Mouse (Mus musculus): ENCODE data around the gene Hdlbp. TPM values are rescaled to one million over a fixed set of nuclear protein-coding genes. Genes with fewer than 3 reads are reported as not detected.

Hdlbp gene
- polyA plus RNA-seq, 1 experiment: 154 TPM

GRCm38 (mm10) chr1:93432087-93432486 is 46.5 kb downstream of the Hdlbp start:
- no peaks in the 10 kb centered on the region for H3K27me3 ChIP-seq (ENCODE audit: control insufficient read depth, insufficient read depth, insufficient read length)
- TF ChIP-seq USF1 (IDR thresholded peaks at IDR 0.05; ENCODE audit: low read depth) (no peak), CEBPB (IDR thresholded peaks at IDR 0.05; ENCODE audit: insufficient read depth, poor library complexity, severe bottlenecking) (no peak), REST (IDR thresholded peaks at IDR 0.05; ENCODE audit: insufficient read depth, insufficient read length) (no peak), TCF3 (IDR thresholded peaks at IDR 0.05; ENCODE audit: insufficient read length, low read depth) (no peak), MYOD1 (IDR thresholded peaks at IDR 0.05; ENCODE audit: control insufficient read depth in 1 of 3, insufficient read length in 2 of 3, low read depth in 2 of 3) (no peak), MYOG (IDR thresholded peaks at IDR 0.05; ENCODE audit: control insufficient read depth in 1 of 3, insufficient read depth in 1 of 3, insufficient read length in 2 of 3, low read depth in 2 of 3) (no peak), POLR2A (IDR thresholded peaks at IDR 0.05; ENCODE audit: insufficient read length, low read depth) (no peak)
- no peak overlapping the region for H3ac ChIP-seq (ENCODE audit: control insufficient read depth, insufficient read length)
- no peak overlapping the region for H3K4me3 ChIP-seq
- peaks cover 16% of the 10 kb centered on the region for H3K79me2 ChIP-seq (ENCODE audit: control insufficient read depth, insufficient read depth)
- peaks cover 61% of the 10 kb centered on the region for H3K36me3 ChIP-seq (ENCODE audit: control insufficient read depth, insufficient read depth)
- no peak overlapping the region for H3K4me2 ChIP-seq (ENCODE audit: low read depth)

DNA sequence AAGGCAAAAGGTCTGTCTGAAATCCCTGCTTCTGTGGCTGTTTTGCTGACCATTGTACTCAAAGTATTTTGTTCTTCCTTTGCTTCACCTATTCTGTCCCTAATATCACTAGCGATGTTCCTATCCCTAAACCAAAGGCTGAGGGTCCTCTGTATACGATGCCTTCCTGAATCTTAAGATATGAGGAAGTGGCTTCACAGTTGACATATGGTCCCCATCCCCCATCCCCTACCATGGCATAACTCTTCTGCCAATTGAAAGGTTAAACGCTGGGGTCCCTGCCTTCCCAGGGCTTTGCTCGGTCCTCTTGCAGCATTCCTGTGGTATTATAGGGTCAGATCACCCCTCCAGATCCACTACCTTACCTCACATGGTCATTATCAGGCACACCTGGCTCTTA is 75.2 kb downstream of the Hdlbp start:
- no peaks in the 10 kb centered on the region for H3K79me2 ChIP-seq (ENCODE audit: control insufficient read depth, insufficient read depth)
- peaks cover 2% of the 10 kb centered on the region for H3K27me3 ChIP-seq (ENCODE audit: control insufficient read depth, insufficient read depth, insufficient read length)
- H3K36me3 ChIP-seq (ENCODE audit: control insufficient read depth, insufficient read depth): peaks cover 18% of the 10 kb centered on the region
- no peak overlapping the region for H3K4me3 ChIP-seq
- no peak overlapping the region for H3ac ChIP-seq (ENCODE audit: control insufficient read depth, insufficient read length)
- H3K4me2 ChIP-seq (ENCODE audit: low read depth): no peak overlapping the region
- TF ChIP-seq TCF3 (IDR thresholded peaks at IDR 0.05; ENCODE audit: insufficient read length, low read depth) (no peak), TCF12 (IDR thresholded peaks at IDR 0.05; ENCODE audit: insufficient read depth, poor library complexity, severe bottlenecking) (no peak), MAX (IDR thresholded peaks at IDR 0.05; ENCODE audit: low read depth) (no peak), POLR2A (IDR thresholded peaks at IDR 0.05; ENCODE audit: insufficient read length, low read depth) (no peak), MYOG (IDR thresholded peaks at IDR 0.05; ENCODE audit: control insufficient read depth in 1 of 3, insufficient read depth in 1 of 3, insufficient read length in 2 of 3, low read depth in 2 of 3) (no peak), REST (IDR thresholded peaks at IDR 0.05; ENCODE audit: insufficient read depth, insufficient read length) (no peak), POLR2AphosphoS2 (IDR thresholded peaks at IDR 0.05; ENCODE audit: insufficient read length, low read depth) (no peak), CEBPB (IDR thresholded peaks at IDR 0.05; ENCODE audit: insufficient read depth, poor library complexity, severe bottlenecking) (no peak), USF1 (IDR thresholded peaks at IDR 0.05; ENCODE audit: low read depth) (no peak), E2F4 (IDR thresholded peaks at IDR 0.05; ENCODE audit: insufficient read depth) (no peak), MYOD1 (IDR thresholded peaks at IDR 0.05; ENCODE audit: control insufficient read depth in 1 of 3, insufficient read length in 2 of 3, low read depth in 2 of 3) (no peak)

DNA sequence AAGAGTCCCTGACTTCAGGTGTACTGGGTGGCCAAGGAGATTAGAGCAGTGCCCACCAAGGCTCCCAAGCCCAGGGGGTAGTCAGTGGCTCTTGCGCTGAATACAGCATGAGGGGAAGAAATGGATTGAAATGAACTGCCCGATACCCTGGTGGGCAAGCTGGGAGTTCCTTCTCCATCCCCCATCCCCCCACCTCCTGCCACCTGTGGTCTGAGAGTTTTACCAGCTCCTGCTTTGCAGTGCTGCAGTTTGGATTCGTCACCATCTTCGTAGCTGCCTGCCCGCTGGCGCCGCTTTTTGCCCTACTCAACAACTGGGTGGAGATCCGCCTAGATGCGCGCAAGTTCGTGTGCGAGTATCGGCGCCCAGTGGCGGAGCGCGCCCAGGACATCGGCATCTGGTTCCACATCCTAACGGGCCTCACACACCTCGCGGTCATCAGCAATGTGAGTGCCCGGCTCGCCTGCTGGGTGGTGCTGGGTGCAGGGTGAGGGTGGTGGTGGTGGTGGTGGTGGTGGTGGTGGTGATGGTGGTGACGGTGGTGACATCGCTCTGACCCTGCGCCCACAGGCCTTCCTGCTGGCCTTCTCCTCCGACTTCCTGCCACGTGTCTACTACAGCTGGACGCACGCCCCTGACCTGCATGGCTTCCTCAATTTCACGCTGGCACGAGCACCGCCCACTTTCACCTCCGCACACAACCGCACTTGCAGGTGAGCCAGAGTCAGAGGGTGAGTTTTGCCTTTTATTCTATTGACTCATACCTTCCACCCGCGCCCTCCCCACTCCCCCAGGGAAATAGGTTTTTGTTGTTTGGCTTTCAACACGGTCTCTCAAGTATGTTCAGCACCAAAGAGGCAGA is 77.2 kb downstream of the Hdlbp start:
- no peak overlapping the region for H3ac ChIP-seq (ENCODE audit: control insufficient read depth, insufficient read length)
- peaks cover 18% of the 10 kb centered on the region for H3K27me3 ChIP-seq (ENCODE audit: control insufficient read depth, insufficient read depth, insufficient read length)
- no peak overlapping the region for H3K4me3 ChIP-seq
- TF ChIP-seq USF1 (IDR thresholded peaks at IDR 0.05; ENCODE audit: low read depth): no peak
- no peak for TF ChIP-seq MAX (IDR thresholded peaks at IDR 0.05; ENCODE audit: low read depth)
- no peak for TF ChIP-seq SRF (IDR thresholded peaks at IDR 0.05; ENCODE audit: control insufficient read depth, insufficient read length, low read depth)
- TF ChIP-seq POLR2AphosphoS2 (IDR thresholded peaks at IDR 0.05; ENCODE audit: insufficient read length, low read depth): no peak
- no peak for TF ChIP-seq REST (IDR thresholded peaks at IDR 0.05; ENCODE audit: insufficient read depth, insufficient read length)
- TF ChIP-seq TCF12 (IDR thresholded peaks at IDR 0.05; ENCODE audit: insufficient read depth, poor library complexity, severe bottlenecking): no peak
- no peak for TF ChIP-seq POLR2A (IDR thresholded peaks at IDR 0.05; ENCODE audit: insufficient read length, low read depth)
- no peak overlapping the region for H3K4me2 ChIP-seq (ENCODE audit: low read depth)
- no peaks in the 10 kb centered on the region for H3K79me2 ChIP-seq (ENCODE audit: control insufficient read depth, insufficient read depth)
- peaks cover 10% of the 10 kb centered on the region for H3K36me3 ChIP-seq (ENCODE audit: control insufficient read depth, insufficient read depth)

DNA sequence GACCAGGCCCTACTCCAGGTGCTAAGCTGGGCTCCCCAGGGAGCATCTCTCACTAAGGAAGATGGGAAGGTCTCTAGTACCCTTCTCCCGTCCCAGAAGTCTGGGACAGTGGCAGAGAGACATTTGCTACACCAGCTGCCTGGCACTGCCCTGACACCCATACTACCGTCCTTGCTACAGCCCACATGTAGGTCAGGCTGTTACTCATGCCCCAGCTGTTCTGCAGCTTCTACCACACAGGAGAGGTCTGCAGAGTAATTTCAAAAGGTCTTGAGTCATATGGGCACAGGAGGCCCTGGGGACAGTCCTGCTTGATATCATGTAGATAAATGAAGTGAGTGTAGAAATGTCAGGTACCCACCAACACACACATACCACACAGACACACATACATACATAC is 89.7 kb downstream of the Hdlbp start:
- H3ac ChIP-seq (ENCODE audit: control insufficient read depth, insufficient read length): no peak overlapping the region
- TF ChIP-seq USF1 (IDR thresholded peaks at IDR 0.05; ENCODE audit: low read depth): no peak
- TF ChIP-seq SRF (IDR thresholded peaks at IDR 0.05; ENCODE audit: control insufficient read depth, insufficient read length, low read depth): no peak
- no peak for TF ChIP-seq REST (IDR thresholded peaks at IDR 0.05; ENCODE audit: insufficient read depth, insufficient read length)
- TF ChIP-seq TCF3 (IDR thresholded peaks at IDR 0.05; ENCODE audit: insufficient read length, low read depth): peak; percentile 8
- peak in 2 of 3 experiments; percentile 8 to 58 for TF ChIP-seq MYOG (IDR thresholded peaks at IDR 0.05; ENCODE audit: control insufficient read depth in 1 of 3, insufficient read depth in 1 of 3, insufficient read length in 2 of 3, low read depth in 2 of 3)
- peak in 1 of 3 experiments; percentile 58 for TF ChIP-seq MYOD1 (IDR thresholded peaks at IDR 0.05; ENCODE audit: control insufficient read depth in 1 of 3, insufficient read length in 2 of 3, low read depth in 2 of 3)
- H3K79me2 ChIP-seq (ENCODE audit: control insufficient read depth, insufficient read depth): no peaks in the 10 kb centered on the region

GRCm38 (mm10) chr1:93387198-93387597 is 91.4 kb downstream of the Hdlbp start:
- H3ac ChIP-seq (ENCODE audit: control insufficient read depth, insufficient read length): no peak overlapping the region
- no peaks in the 10 kb centered on the region for H3K36me3 ChIP-seq (ENCODE audit: control insufficient read depth, insufficient read depth)
- no peaks in the 10 kb centered on the region for H3K79me2 ChIP-seq (ENCODE audit: control insufficient read depth, insufficient read depth)
- TF ChIP-seq POLR2AphosphoS2 (IDR thresholded peaks at IDR 0.05; ENCODE audit: insufficient read length, low read depth): no peak
- TF ChIP-seq TCF3 (IDR thresholded peaks at IDR 0.05; ENCODE audit: insufficient read length, low read depth): no peak
- TF ChIP-seq E2F4 (IDR thresholded peaks at IDR 0.05; ENCODE audit: insufficient read depth): no peak
- no peak for TF ChIP-seq MYOG (IDR thresholded peaks at IDR 0.05; ENCODE audit: control insufficient read depth in 1 of 3, insufficient read depth in 1 of 3, insufficient read length in 2 of 3, low read depth in 2 of 3)
- TF ChIP-seq TCF12 (IDR thresholded peaks at IDR 0.05; ENCODE audit: insufficient read depth, poor library complexity, severe bottlenecking): no peak
- TF ChIP-seq SRF (IDR thresholded peaks at IDR 0.05; ENCODE audit: control insufficient read depth, insufficient read length, low read depth): no peak
- no peak for TF ChIP-seq CEBPB (IDR thresholded peaks at IDR 0.05; ENCODE audit: insufficient read depth, poor library complexity, severe bottlenecking)
- TF ChIP-seq MAX (IDR thresholded peaks at IDR 0.05; ENCODE audit: low read depth): no peak
- no peak for TF ChIP-seq MYOD1 (IDR thresholded peaks at IDR 0.05; ENCODE audit: control insufficient read depth in 1 of 3, insufficient read length in 2 of 3, low read depth in 2 of 3)
- TF ChIP-seq REST (IDR thresholded peaks at IDR 0.05; ENCODE audit: insufficient read depth, insufficient read length): no peak
- TF ChIP-seq USF1 (IDR thresholded peaks at IDR 0.05; ENCODE audit: low read depth): no peak
- no peak for TF ChIP-seq POLR2A (IDR thresholded peaks at IDR 0.05; ENCODE audit: insufficient read length, low read depth)
- H3K4me2 ChIP-seq (ENCODE audit: low read depth): no peak overlapping the region
- peaks cover 19% of the 10 kb centered on the region for H3K27me3 ChIP-seq (ENCODE audit: control insufficient read depth, insufficient read depth, insufficient read length)
- H3K4me3 ChIP-seq: no peak overlapping the region

More for the DNA sequence above, 89.7 kb downstream of the Hdlbp start:
- H3K4me2 ChIP-seq (ENCODE audit: low read depth): no peak overlapping the region
- H3K27me3 ChIP-seq (ENCODE audit: control insufficient read depth, insufficient read depth, insufficient read length): peaks cover 25% of the 10 kb centered on the region
- no peaks in the 10 kb centered on the region for H3K36me3 ChIP-seq (ENCODE audit: control insufficient read depth, insufficient read depth)
- no peak overlapping the region for H3K4me3 ChIP-seq
